Mouse (Mus musculus) lung, adult 2 months (tissue): ENCODE data around the gene Fndc3b.

Source experiments
- CTCF ChIP-seq: fragments of 200-500 bp; IDR thresholded peaks from 2 replicates; pipeline ENCODE4 v1.5.1; 2011; ENCODE audit warnings: mild to moderate bottlenecking, low read length, control low read depth; ENCODE audit not compliant: insufficient read depth
- POLR2A ChIP-seq: fragments of 200-500 bp; IDR thresholded peaks from 2 replicates; pipeline ENCODE4 v1.6.1; 2011; ENCODE audit warnings: low read depth, mild to moderate bottlenecking, control low read depth, low read length, borderline replicate concordance; ENCODE audit errors: extremely low read depth

DNA sequence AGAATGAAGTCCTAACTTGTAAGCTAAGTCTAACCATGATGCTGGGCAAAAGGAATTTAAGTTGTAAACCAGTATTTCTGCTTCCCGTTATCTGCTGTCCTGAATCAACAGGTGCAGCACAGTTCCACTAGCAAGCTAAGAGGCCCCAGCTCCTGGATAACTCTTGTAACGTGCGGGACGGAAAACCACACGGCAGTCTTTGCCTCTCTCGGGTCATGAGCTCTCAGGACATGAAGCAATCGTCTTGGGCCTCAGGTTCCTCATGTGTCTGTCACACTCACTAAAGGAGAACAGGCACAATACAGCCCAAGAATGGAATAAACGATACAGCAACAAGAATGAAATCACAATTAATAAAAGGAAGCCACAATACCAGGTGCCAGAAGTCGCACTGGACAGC is 93.4 kb downstream of the Fndc3b start:
- TF ChIP-seq CTCF: no peak
- no peak for TF ChIP-seq POLR2A
